Mouse (Mus musculus): ENCODE results near the gene Adat3. TPM values are rescaled to one million over a fixed set of nuclear protein-coding genes. Genes with fewer than 3 reads are reported as not detected.

The Adat3 gene
- total RNA-seq, 2 experiments from 2014 or later: 3.0 to 3.2 TPM

DNA sequence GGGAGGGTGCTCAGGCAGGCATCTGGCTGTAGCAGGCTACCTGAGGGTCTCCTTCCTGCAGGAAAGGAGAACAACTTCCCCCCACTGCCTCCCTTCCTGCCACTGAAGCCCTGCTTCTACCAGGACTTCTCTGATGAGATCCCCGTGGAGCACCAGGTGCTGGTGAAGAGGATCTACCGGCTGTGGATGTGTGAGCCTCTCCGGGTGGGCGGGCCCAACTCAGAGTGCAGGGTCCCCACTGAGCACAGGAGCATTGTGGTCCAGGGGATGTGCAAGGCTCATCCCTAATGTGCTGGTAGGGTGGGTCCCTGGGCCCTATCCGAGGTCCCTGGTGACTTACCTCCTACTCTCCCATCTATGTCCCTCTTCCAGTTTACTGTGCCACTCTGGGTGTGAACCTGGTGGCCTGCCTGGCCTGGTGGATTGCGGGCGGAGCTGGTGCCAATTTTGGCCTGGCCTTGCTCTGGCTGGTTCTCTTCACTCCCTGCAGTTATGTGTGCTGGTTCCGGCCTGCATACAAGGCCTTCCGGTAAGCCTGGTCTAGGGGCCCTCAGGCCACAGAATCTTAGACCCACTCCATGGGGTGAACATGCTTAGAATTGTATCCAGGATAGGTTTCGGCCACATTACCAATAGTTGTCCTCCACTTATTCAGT, 6.7 kb downstream of the Adat3 start:
- DNase-seq (ENCODE audit: low spot score in 2 of 2): no peak

DNA sequence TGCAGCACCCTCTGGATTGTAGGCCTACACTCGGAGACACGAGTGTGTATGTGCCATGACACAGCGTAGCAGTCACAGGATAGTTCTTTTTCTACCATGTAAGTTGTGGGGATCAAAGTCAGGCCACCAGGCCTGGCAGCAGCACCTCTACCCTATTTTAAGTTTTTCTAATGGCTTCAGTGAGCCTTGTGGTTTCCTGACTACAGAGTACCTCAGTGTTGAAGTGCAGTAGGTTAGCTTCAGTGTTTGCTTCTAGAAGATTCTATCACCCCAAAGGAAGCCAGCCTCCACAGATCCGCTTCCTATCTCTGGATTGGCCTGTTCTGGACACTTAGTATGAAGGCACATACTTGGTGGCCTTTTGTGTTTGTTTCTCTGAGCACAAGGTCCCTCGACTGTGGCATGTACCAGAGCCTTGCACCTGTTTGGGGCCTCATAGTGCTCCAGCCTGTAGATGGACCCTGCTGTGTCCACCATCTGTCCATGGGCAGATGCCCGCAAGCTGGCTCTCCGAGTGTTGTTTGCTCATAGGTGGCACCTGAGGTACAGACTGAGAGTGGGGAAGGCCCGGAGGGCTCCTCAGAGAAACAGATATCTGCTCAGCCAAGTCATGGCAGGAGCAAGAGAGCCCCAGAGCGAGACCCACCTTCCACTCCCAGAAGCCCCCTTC, 7.6 kb downstream of the Adat3 start:
- DNase-seq (ENCODE audit: low spot score in 2 of 2): no peak

DNA sequence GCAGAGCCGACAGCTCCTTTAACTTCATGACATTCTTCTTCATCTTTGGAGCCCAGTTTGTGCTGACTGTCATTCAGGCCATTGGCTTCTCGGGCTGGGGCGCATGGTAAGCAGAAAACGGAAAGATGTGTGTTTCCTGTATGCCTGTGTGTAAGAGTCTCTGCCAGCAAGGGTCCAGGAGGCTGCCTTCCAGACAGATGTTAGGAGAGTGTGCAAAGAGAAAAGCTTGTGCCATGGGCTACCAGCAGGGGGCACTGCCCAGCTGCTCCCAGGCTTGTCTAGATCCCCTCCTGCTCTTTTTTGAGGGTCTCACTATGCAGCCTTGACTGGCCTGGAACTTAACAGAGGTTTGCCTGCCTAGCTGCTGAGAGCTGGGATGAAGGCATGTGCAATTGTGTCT, 8.3 kb downstream of the Adat3 start:
- no peak for DNase-seq (ENCODE audit: low spot score in 2 of 2)

DNA sequence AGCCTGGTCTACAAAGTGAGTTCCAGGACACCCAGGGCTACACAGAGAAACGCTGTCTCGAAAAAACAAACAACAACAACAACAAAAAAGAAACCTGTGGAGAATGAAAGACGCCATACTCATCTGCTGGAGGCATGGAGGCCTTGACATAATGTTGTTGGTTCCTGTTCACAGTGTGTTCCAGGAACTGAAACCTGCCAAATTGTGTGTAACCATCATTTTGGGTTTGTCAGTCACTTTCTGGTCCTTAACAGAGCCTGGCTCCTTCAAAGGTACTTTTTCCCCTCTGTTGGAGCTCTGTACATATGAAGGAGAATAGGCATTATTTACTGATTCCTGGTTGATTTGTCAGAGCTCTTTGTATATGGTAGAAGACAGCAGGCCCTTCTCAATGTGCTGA, 9.2 kb downstream of the Adat3 start:
- DNase-seq (ENCODE audit: low spot score in 2 of 2): no peak

DNA sequence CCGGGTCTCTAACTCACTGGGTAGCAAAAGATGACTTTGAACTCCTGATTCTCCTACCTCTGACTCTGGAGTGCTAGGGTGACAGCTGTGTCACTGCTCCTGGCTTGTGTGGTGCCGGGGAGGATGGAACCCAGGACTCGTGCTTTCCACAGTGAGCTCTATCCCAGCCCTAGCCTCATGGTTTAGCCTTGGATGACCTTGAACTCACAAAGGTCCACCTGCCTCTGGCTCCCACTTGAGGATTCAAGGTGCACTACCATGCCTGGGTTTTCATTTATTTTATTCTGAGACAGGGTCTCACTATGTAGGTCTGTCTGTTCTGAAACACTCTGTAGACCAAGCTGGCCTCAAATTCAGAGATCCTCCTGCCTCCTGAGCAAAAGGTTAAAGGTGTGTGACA, 11.1 kb downstream of the Adat3 start:
- no peak for DNase-seq (ENCODE audit: low spot score in 2 of 2)

DNA sequence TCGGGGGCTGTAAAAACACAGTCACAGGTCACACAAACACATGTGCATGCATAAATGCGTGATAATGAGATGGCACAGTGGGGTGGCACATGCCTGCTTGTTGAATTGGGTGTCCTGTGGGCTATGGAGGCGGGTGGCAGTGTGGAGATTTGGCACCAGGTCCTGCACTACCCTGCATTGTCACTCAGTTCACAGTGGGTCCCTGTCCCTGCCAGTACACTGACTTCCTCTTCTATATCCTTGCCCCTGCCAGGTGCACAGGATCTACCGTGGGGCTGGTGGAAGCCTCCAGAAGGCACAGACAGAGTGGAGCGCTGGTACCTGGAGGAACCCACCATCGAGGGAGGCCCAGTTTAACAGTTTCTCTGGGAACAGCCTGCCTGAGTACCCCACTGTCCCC, 11.7 kb downstream of the Adat3 start:
- DNase-seq (ENCODE audit: low spot score in 2 of 2): no peak

DNA sequence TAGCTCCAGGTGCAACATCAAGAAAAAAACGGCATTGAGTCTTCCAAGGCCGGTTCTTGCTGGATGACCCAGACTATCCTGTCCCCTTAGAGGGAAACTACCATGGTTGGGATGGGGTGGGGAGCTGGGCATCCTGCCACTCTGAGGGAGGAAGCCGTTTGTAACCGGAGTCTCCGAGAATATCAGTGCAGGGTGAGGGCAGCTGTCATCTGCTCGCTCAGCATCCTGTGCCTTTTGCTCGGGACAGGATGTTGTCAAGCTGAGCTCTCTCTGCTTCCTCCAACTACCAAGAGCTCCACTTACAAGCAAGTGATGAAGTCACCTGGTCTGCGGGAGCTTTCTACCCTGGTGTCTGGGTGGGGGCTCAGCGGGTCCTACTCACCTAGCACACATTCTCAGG, 15.5 kb downstream of the Adat3 start:
- DNase-seq (ENCODE audit: low spot score in 2 of 2): no peak

DNA sequence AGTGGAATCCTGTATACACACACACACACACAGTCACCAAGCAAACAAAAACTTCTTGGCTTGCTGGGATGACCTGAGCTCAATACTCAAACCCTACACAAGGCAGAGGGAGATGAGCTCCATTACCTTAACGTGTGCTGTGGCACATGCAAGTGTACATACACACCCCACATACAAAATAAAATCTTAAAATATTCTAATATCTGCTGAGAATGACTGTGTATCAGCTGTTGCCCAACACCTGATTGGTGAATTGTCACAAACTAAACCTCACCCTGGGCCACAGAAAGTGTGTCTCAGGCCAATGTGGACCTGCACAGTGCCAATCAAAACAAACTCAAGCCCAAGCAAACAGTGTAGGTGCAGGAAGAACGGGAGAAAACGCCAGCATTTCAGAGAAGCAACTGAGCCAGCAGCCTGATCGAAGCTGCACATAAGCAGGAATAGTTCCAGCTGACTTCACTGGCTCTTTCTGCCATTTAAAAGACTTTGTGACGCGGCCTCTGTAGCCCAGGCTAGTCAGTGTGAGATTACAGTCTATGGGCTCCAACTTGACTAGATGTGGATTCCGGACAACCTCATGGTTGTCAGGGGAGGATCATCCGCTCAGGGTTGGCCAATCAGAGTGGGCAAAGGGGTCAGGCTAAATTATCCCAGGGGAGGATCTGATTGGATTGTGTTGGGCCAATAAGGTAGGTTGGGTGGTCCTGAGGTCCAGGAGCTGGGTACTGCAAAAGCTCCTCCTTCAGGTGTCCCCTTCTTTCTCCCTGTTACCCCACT, 17.0 kb downstream of the Adat3 start:
- no peak for DNase-seq (ENCODE audit: low spot score in 2 of 2)

DNA sequence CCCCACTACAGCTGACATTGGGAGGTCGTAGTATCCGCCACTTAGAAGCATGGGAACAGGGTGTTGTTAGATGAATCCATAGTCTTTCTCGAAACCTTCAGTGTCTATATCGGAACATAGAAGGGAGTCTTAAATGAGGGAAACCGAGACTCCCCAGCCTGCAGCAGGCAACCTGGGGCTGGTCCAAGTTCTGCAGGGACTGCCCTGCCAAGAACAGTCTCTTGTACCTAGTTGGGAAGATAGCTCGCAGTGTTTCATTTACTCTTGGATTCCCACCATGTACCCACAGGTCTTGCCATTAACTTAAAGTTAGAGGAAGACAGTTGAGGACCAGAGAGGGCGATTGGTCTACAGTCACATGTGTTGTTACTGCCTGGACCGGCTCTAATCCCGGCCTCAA, 17.7 kb downstream of the Adat3 start:
- DNase-seq (ENCODE audit: low spot score in 2 of 2): no peak

DNA sequence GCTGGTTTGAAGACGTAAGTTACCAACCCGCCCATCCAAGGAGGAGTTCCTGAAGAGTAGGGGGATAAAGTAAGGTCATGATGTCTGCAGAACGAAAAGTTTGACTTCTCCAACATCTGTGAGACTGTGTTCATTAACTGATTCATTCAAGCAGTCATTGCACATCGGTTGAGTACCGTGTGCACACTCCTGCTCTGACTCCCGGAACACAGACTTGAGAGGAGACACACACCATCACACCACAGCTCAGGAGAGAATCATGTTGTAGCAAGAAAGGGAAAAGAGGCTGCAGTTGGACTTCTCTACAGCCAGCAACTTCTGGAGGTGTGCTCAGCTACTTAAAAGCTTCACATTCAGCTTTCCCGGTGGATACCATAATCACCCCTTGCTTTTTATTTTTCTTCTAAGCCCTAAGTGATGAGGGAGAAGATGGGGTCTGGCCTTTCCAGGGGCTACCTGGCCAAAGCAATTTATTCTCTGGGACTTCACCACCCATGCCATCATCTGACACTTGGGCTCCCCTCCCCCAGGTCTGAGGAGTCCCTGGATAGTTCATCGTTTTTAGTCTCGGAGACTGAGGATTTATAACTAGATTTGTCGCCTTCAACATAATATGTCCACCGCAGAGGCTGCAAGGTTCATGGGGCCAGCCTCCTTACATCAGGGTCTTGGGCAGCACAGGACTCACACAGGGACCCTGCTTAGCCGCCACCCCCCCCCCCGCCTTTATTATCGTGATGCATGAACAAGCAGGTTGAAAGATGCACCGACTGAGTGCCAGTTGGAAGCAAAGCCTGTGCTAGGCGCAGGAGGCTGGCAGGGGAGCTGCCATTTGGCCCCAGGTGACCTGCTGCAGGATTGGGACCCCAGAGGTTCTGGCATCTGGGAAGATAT, 18.4 kb downstream of the Adat3 start:
- DNase-seq (ENCODE audit: low spot score in 2 of 2): no peak

DNA sequence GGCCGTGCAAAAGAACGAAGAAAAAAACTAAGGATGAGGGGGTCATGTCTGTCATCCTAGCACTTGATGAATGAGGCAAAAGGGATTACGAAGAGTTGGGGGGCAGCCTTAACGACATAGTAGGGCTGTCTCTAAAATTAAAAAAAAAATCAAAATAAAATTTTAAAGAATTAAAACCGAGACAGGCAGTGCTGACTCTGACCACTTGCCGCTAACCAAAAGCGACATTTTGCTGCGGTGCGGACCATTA, 18.9 kb downstream of the Adat3 start:
- DNase-seq (ENCODE audit: low spot score in 2 of 2): no peak

DNA sequence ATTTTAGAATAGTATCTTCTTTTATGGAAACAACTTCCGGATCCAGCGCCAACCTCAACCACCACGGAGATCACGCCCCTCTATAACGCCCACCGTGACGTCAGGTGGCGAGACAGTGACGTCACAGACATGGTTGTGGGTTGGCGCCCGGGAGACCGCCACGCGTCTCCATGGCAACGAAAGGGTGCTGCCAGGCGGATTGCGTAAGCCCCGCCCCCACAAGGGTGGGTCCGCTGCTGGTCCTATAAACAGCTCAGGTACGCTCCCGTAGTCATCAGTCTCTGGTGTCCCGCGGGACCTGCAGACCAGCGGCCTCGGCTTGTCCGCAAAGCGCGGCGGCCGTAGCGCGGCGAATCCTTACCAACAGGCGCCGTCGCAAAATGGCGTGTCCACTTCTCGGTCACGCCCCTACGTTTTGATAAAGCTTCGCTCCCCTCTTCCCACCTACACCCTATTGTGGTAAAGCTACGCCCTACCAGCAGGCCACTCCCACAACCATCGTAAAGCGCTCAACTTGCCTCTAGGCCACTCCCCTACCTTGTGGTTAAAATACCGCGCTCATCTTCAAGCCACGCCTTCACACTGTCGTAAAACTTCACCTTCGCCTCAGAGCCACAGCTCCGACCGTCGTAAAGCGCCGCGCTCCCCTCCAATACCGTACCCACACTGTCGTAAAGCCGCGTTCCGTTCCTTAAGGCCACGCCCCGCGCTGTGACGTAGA, 19.4 kb downstream of the Adat3 start:
- DNase-seq (ENCODE audit: low spot score in 2 of 2): peak; percentile 96 to 99

DNA sequence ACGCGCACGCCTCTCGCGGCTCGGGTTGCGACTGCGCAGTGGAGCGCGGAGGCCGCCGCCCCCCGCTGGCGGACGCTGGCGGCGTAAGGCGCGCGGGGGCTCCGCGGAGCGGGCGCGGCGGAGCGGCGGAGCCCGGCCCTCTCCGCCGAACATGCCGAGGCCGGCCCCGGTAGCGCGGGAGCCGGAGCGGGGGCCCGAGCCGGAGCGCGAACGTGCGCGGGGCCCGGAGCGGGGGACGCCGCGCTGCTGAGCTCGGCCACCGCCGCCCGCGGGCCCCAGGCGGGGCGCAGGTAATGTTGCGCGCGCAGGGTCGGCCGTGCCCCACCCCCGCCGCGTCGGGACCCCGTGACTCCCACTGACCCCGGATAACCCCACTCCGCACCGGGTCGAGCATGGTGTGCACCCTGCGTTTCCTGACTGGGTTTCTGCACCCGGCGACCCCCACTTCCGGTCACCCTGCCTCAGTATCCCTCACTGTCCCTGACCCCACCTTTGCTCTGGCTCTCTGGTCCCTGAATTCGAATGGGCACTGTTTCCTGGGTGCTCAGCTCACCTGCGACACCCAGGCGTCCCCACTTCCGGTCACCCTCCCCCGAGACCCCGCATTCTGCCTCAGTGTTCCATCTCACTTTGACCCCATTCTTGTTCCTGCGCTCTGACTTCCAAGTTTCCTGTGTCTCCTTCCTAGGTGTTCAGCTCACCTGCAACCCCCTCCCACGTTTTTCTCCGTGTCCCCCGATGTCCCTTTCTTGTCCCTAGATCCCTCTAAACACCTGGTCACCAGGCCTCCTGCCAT, 20.2 kb downstream of the Adat3 start, which contains the start of gene Csnk1g2:
Gene Csnk1g2 (plus strand): TSS at position 178 of the 796 bp plus-strand sequence.
- DNase-seq (ENCODE audit: low spot score in 2 of 2): peak in 1 of 2 experiments; percentile 61

DNA sequence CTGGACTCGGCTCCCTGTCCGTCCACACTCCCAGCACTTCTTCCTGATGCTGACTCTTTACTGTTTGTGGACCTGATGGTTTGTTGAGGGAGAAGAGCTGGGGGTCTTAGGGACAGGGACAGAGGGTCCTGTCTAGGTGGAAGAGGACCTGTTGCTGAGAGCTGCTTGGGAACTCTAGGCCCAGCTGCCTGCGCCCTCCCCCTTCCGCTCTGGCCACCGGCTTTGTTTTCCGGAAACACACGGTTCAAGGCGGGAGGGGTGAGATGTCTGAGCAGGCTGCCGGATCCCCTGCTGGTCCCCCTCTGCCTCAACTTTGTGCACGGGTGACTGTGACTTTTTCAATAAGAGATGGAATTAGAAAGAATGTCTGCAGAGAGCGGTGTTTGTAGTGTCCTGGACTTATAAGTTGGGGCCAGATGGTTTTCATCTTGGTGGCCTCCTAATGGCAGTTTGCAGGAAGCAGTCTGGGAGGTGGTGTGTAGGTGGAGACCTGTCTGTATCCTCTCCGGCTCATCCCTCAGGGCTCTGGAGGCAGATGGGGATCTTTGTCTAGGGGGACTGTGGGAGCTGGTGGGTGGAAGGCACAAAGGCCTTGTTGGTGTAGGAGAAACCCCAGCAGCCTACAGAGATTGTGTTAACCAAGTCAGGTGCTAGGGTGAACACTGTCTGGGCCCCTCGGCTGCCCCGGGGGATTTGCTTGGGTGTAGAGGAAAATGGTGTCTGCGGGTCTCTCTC, 20.9 kb downstream of the Adat3 start:
- DNase-seq (ENCODE audit: low spot score in 2 of 2): peak in 1 of 2 experiments; percentile 58

DNA sequence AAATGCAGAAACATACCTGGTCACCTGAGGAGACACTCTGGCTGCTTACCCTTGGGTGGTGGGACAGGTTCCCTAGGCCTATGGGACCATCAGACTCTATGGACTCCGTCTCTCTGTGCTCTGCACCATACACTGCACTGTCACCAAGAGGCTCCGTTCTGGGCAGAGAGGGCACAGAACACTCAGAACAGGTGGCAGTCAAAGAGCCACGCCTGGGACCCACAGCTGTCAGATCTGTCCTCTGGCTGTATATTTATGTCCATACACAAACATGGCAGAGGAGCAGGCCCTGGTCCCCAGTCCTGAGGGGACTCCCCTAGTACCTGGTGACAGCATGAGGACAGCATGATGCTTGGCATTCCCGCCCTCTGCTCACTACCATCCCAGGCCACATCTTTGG, 23.1 kb downstream of the Adat3 start:
- no peak for DNase-seq (ENCODE audit: low spot score in 2 of 2)

DNA sequence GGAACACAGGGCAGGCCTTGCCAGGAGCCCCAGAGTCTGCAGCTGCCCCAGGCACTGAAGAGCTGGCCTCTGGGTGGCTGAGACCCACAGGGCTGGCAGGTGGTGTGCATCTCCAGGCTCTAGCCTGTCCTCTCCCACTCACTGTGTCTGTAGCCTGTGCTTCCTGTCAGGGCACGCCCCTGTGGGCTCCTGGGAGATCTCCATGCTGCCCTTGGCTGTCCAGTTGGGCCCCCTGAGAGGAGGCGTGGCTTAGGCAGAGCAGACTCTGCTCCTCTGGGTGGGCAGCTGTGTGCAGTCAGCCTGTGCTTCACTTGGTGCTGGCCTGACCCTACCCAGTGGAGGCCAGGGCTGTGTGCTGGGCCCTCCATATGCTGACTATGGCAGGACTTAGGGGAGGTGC, 25.0 kb downstream of the Adat3 start:
- DNase-seq (ENCODE audit: low spot score in 2 of 2): no peak

DNA sequence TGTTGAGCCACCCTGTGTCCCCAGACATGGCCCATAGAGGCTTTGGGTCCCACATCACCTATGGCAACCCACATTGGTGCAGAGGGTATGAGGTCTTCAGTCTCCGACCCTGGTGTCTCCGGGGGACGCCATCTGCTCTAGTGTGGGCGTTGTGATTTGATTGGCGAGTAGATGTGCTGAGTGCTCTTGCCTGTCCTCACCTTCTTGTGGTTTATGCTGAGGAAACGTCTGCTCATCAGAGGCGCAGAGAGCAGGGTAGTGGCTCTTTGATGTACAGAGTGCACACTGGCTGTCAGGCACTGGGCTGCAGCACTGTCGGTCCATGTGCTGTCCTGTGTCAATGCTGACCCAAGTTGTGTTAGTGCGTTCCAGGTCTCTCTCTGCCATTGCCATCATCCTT, 26.2 kb downstream of the Adat3 start:
- DNase-seq (ENCODE audit: low spot score in 2 of 2): no peak

DNA sequence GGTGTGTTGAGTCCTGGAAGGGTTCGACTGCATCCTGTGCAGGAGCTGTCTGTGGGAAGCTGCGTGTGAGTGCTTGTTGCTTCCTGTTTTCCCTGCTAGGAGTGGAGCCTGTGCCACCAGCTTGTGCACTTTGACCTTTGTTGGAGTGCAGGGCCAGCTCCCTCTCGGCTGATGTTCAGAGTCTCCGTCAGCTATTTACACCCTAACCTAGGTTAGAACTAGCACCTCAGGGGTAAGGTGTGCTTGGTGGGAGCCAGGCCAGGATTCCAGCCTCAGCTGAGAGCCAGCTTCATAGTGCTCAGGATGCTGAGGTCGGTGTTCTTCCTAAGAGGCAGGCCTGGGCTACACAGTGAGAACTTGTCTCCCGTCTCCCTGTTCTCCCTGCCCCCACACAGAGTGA, 32.7 kb downstream of the Adat3 start:
- no peak for DNase-seq (ENCODE audit: low spot score in 2 of 2)

DNA sequence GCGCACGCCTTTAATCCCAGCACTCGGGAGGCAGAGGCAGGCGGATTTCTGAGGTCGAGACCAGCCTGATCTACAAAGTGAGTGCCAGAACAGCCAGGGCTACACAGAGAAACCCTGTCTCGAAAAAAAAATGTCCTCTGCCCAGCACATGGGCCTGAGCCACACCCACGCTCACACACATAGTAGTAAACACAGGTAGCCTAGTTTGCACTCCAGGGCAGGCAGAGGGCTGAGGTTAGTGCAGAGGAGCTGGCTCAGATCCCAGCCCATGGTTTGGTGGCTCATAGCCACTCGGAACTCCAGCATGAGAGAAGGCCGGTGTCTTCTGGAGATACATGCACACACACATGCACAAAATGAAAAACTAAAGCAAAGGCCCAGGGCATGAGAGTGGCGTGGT, 44.3 kb downstream of the Adat3 start:
- no peak for DNase-seq (ENCODE audit: low spot score in 2 of 2)
